Mouse (Mus musculus) natural killer cell, adult 2 months (primary cell): ENCODE results near the gene Dock6.

Source experiments
- DNase-seq, 2 experiments: peaks; one replicate each; pipeline ENCODE4 v3.0.0; 2022; ENCODE audit warnings: low spot score in 2 of 2

The Dock6 gene

DNA sequence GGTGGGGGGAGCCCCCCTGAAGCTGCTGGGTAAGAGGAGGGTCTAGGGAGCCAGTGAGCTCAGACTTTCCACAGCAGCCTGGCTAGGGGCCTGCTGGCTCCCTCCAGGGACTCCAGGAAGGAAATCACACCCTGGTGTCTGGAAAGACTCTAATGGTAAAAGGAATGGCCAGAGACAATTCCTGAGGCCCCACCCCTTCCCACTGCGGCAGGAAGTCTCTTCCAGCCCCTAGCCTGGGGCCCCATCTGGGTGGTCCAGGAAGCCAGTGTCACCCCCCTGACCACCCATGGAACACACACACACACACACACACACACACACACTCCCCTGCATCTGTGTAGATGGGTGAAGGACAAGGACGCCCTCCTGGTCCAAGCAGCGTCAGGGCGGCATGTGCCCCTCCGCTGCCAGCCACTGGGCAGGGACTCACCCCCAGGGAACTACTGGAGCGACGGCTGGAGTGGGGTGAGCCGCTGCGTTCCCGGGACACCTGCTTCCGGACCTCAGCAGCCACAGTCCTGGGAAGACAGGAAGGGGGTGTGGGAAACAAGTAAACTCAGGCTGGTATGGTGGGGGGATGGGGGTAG, 5.6 kb downstream of the Dock6 start:
- no peak for DNase-seq

DNA sequence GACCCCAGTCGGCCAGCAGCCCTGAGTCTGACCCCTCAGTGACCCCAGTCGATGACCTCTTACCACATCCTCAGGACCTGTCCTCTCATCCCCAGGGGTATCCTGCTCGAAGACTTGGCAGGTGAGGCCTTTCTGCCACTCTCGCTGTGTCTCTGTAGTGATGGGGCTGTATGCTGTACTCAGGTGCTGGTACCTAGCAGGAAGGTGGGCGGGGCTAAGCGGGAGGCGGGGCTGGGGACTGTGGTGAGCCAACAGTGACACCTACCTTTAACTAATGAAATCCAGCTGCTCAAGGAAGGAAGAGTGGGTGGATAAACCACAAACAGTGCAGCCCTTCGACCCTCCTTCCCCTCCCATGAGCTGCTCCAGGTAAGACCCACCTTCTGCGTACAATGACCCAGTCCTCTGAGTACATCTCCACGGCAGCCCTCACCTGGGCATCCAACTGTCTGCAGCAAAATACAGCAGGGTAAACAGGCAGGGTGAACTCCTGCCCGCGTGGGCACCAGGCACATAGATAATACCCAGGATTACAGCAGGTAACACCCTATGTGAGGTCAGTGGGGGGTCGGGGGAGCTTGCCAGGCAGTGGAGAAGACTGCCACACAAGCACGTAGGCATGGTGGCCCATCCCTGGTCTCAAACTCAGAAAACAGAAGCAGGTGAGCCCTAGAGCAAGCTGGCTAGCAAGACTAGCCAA, 6.9 kb downstream of the Dock6 start:
- no peak for DNase-seq

DNA sequence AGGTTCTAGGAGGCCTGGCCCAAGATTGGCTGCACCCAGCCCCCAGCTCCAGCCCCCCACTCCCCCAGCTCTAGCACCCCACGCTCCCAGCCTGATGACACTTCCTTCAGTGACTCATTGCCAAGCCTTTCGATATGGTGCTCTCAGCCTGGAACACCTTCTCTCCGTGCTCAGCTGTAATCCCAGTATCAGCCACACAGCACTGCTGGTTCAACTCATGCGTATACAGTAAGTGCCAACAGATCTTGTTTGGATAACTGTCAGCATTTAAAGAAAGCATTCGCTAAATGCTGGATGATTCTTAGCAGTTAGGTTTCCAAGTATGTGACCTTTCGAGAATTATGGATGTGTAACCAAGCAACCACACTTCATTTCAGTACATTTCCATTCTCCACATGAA, 9.3 kb downstream of the Dock6 start:
- DNase-seq = no peak

DNA sequence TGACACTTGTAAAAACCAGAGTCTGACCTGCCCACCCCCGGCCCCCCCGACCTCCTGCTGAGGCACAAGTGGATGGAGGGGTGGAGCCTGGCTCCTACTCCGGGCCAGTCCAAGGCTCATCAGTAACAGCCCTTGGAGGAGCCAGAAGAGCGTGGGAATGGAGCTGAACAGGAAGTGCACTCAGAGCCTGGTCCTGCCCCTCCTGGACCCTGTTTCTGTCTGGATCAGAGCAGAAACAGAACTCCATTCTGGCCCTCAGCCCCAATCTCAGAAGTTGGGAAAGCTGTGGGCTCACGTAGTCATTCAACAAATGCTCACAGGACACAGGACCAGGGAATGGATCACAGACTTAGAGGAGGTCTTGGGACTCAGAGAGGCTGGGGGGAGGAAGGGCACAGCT, 10.0 kb downstream of the Dock6 start:
- no peak for DNase-seq

DNA sequence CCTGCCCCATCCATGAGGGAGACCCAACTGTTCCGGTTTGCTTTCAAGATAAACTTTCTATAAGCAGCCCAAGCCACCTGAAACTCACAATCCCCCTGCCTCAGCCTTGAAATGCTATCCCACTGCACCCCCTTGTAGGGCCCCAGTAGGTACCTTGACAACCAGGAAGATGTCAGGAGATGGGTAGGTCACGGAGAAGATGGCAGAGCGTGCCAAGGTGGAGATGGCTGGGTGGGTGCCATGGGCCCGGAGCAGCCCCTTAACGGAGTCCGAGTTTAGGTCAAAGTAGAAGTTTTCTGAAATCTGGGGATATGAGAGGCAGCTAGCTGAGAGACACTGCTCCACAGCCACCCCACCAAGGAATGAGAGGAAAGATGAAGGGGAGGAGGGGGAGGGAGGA, 11.1 kb downstream of the Dock6 start:
- no peak for DNase-seq

DNA sequence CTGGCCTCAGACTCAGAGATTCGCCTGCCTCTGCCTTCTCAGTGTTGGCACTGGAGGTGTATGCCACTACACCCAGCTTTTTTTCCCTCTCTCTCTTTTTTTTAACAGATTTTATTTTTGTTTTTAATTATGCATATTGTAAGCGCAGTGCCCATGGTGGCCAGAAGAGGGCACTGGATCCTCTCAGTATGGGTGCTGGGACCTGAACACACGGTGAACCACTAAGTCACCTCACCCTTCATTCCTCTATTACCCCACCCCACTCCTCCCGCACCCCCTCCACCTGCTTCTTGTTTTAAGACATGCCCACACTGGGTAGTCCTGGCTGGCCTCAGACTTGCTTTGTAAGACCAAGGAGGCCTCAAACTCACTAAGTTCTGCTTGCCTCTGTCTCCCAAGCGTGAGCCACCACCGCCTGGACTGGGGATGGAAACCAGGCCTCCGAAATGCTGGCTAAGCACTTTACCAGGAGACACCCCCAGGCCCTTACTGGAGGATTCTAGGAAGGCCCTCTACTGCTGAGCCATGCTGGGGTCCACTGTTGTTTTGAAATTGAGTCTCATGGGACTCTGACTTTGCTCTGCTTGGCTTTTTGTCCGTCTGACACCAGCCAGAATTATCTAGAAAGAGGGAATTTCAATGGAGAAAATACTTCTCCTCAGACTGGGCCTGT, 12.2 kb downstream of the Dock6 start:
- peak in 1 of 2 experiments; percentile 37 for DNase-seq

DNA sequence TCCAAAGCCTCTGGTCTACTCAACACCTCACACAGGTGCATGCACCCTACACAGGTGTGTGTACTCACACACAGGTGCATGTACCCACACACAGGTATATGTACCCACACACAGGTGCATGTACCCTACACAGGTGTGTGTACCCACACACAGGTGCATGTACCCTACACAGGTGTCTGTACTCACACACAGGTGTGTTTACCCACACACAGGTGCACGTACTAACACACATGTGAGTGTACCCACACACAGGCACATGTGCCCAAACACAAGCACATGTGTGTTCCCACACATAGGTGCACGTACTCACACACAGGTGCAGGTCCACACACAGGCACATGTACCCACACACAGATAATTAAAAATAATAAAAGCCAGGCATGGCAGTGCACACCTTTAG, 14.7 kb downstream of the Dock6 start:
- no peak for DNase-seq

DNA sequence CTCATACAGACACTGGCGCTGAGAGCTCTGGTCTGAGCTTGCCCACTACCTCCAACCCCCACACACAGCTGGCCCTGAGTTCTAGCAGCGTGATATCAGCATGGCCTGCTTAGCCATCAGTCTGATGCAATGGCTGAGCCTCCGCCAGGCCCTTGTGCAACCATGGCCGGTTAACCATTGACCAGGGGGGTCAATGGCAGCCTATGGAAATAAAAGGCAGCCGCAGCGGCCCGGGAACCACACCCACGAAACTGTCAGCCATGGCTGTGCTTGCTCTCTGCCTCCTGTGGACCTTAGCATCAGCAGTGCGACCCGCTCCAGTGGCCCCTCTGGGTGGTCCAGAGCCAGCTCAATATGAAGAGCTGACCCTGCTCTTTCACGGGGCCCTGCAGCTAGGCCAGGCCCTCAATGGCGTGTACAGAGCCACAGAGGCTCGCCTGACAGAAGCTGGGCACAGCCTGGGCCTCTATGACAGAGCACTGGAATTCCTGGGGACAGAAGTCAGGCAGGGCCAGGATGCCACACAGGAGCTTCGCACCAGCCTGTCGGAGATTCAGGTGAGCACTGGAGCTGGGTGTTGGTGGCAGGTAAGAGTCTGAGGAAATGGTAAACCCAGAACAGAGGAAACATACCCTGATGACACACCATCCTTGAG, 17.1 kb downstream of the Dock6 start, which contains the start of gene Angptl8:
Angptl8 (plus strand) TSS at position 253 of the 655 bp plus-strand sequence.
- peak; percentile 9 to 10 for DNase-seq

DNA sequence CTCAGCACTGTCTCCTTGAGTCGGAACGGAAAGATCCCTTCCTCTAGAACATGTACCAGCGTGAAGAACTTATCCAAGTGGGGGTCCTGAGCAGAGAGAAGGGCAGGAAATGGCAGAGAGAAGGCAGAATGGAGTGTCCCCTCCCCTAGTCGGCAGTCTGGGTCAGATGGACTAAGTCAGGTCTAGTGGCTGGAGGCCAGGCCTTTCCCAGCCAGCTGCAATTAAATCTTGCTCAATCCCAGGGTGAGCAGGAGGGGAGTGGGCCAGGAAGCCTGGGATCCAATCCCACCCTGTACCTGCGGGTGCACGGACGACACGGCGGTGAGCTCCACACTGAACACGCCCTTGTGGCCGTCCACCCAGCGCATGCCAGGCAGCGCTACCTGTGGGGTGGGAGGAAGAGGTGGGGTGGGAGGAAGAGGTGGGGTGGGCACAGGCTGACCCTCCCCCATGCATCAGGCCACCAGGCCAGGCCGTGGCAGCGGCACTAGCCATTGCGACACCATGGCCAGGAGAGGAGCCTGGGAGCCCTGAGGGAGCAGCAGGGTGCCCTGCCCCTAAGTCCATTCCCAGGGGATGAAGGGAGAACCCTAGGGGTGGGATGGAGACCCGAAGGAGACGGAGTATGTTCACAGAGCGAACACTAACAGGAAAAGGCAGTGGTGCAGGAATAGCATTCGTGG, 20.7 kb downstream of the Dock6 start:
- no peak for DNase-seq

DNA sequence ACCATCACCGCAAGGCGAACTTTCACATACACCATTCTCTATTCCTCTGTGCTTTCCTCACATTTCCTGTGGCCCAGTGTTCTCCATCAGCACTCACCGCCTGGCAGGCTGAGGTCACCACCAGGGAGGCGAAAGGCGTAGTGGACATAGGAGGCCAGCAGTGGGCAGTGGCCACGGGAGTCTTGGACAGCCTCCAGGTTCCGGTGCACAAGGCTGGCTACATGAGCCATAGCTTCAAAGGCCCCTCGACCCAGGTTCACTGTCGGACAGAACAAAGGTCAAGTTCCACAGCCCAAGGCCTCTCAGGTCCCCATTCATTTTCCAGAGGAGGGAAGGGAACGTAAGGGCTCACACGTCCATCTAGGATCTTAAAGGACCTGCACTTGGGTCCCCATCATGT, 21.5 kb downstream of the Dock6 start:
- no peak for DNase-seq

DNA sequence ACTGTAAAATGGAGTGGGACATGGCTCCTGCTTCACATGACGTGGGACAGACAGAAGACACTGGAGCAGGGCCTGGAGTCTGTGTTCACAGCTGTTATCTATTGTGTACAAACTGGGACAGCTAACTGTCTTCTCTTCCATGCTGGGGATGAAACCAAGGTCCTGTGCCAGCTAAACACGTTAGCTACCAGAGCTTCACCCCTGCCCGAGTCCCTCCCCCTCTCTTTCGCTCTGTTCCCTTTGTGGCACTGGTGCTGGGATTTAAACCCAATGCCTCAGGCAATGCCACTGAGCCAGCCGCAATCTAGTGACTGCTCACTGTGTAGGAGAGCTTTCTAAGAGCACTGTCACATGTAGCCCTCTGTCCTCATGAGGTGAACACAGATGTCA, 22.0 kb downstream of the Dock6 start:
- no peak for DNase-seq

DNA sequence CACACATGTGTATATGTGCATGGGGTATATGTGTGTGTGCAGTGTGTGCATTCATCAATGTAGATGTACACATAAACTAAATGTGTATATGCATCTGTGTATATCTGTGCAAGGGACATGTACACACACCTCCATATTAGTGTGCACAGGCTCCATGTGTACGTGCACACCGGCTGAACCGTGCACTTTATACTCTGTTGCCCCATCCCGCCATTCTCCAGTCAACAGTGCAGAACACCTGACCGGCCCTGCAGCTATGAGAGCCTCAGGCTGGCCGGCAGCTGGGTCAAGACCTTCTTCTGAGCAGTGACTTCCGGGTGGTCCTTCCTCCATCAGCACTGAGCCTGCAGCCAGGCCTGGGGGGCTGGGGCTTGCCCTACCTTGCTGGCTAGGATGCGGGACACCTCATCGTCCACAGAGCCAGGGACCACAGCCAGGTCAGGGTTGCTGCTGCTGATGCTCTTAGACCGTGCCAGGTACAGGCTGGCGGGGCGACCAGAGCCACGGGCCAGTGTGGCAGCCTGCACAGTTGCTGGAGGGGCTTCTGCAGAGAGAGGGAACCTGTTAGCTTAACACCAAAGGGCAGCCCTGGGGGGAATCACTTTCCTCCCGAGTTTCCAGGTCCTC, 22.5 kb downstream of the Dock6 start:
- DNase-seq = no peak

DNA sequence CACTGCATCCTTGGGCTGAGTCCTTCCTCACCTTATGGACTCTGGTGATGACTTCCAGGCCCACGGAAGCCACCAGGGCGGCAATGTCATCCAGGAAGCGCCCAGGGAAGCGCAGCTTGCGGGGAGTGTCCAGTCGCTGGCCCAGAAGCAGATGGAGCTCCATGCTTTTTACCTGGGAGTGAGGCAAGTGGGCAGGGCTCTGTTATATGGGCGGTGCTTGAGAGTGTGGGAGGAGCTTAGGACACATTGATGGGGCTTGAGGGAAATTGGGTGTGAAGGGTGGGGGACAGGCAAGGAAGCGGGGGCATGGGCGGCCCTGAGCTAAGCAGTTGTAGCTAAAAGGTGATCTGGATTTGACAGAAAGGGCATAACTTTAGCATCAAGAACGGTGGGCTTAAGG, 28.1 kb downstream of the Dock6 start:
- DNase-seq = no peak

DNA sequence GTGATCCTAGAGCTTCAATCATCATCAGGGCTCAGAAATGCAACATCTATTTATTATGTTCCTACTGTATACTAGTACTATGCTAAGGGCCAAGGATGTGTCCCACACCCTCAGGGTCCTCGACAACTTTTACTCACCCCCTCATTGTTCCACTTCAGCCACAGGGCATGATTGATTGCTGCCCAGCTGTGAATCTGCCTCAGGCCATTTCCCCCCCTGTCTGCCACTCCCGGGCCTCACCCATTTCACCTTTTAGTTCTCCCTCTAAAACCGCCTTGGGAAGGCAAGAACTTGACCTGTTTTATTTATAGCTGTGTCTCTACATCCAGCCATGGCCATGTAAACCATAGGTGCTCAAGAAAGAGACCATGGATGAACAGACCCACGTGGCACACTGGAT, 28.5 kb downstream of the Dock6 start:
- DNase-seq = no peak

DNA sequence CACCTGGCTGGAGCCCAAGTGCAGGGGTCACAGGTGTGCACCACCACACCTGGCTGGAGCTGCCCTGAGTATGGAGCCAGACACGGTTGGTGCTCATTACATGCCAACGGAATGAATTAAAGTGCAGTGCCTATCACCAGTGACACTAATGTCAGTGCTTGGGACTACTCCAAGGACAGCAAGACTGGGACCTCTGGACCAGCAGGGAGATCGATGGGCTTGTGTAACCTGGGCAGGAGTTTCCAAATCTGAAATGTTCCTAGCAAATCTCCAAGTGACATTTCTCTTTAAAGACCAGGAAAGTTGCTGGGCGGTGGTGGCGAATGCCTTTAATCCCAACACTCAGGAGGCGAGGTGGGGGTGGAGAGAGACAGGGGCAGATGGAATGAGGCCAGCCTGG, 29.7 kb downstream of the Dock6 start:
- DNase-seq = no peak

DNA sequence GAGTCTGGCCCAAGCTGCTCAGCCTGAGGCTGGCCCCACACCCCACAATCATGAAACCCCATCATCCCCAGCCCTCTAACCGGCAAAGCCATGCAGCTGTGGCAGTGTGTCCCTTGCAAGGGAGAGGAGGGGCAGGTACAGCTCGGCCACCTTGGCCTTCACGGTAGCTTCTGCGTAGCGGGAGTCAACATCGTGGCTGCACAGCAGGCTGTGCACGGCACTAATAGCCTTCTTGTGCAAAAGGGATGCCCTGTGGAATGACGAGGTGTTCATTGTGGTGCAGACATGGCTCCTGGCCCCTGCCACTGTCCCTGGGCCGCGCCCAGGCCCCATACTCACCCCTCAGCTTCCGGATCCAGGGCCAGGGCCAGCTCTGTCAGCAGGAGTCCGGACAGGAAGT, 32.3 kb downstream of the Dock6 start:
- DNase-seq = no peak

DNA sequence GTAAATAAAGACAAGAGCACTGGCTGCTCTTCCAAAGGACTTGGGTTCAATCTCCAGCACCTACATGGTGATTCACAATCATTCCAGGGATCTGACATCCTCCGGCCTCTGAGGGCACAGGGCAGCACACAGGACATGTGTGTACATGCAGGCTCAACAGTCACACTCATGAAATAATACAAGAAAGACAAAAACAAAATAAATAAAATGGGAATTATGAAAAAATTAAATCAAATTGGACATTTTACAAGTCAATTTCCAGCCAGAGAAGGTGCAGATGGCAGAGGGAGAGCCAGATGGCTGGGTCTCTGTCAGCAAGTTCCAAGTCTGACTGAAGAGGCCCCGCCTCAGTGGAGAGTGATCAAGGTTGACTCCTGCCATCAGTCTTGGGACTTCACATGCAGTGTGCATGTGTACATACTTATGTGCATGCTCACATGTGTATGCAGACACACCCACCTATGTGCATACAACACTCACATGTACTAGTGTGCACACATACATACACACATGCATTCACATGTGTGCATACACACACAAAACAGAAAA, 33.2 kb downstream of the Dock6 start:
- DNase-seq = no peak

DNA sequence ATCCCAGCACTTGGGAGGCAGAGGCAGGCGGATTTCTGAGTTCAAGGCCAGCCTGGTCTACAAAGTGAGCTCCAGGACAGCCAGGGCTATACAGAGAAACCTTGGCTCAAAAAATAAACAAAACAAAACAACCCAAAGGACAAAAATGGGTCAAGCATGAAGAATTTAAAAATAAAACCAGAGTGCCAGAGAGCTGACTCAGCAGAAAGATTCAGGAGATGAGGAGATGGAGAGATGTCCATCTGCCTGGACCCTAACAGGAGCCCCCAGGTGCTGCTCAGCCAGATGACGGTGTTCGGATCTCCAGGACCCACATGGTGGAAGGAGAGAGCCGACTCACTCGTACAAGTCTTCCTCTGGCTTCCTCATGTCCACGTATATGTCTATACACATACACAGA, 33.9 kb downstream of the Dock6 start:
- DNase-seq = no peak

DNA sequence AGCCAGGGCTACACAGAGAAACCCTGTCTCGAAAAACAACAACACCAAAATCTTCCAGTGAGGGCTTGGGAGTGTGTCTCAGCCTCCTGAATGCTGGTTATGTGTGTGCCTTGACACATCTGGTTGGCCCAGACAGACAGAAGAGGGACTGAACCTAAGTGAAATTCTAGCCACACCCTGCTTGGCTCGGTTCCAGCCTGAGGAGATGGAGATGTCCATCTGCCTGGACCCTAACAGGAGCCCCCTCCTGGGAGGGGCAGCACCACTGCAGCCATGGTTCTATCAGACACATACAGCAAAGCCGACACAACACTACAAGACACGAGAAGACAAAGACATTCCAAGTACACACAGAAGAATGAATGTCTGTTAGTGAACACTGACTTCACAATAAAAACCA, 34.3 kb downstream of the Dock6 start:
- DNase-seq = no peak

DNA sequence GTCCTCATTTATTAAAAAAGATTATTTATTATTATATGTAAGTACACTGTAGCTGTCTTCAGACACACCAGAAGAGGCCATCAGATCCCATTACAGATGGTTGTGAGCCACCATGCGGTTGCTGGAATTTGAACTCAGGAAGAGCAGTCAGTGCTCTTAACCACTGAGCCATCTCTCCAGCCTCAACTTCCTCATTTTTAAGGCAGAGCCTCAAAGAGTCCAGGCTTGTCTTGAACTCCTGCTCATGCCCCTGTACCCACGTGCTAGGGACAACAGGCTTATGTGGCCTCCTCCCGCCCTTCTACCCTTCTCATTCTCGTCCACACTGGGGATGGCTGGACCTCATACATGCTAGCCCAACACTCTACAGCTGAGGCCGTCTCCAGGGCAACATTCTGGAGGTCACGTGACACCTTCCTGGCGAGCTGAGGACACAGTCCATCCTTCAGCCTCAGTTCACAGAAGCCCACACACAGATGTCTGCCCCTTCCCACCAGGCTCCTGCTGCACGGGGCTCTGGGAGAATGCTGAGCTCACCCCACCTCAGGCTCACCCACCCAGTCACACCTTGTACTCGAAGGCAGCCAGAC, 35.6 kb downstream of the Dock6 start:
- DNase-seq = no peak

DNA sequence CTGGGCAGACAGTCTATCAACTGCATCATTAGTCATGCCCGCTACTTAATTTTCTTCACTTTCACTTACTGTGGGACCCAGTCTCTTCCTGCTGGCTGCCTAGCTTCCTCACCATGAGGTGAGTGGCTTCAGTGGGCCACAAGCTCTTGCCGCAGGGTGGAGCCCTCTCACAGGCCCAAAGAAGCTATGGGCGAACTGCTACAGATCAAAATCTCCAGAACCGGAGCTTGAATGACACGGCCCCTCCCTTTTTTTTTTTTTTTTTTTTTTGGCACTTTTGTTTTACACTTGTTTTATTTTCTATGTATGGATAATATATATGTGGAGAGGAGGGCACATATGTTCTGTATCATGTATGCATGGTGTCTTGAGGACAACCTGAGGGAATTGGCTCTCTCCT, 41.3 kb downstream of the Dock6 start:
- no peak for DNase-seq
